Mouse (Mus musculus): Measurements from ENCODE around the gene Gosr2. TPM values are rescaled to one million over a fixed set of nuclear protein-coding genes. Genes with fewer than 3 reads are reported as not detected.

Gosr2 gene
- total and polyA plus RNA-seq, 3 experiments = 16.0 to 72.1 (median 69.2) TPM

- no peak for ATAC-seq (ENCODE audit: extremely low read depth, insufficient number of reproducible peaks, low FRiP score, poor library complexity, severe bottlenecking)
- no peaks in the 10 kb centered on the region for H3K27me3 ChIP-seq (ENCODE audit: insufficient read depth, low read length)
- H3K36me3 ChIP-seq (replicated peaks) = no peaks in the 10 kb centered on the region
- H3K4me1 ChIP-seq (ENCODE audit: insufficient read depth, low read depth, low read length) = no peaks in the 10 kb centered on the region
- no peak overlapping the region for H3K4me3 ChIP-seq (ENCODE audit: low read depth, low read length)
- TF ChIP-seq GATA2 (IDR thresholded peaks at IDR 0.05; ENCODE audit: borderline replicate concordance, low read depth, low read length) = no peak
- no peak for TF ChIP-seq CTCF (IDR thresholded peaks at IDR 0.05; ENCODE audit: low read depth, low read length)
- TF ChIP-seq TAL1 (conservative IDR thresholded peaks at IDR 0.05; ENCODE audit: low read depth, low read length) = no peak
- TF ChIP-seq GATA1 (IDR thresholded peaks at IDR 0.05; ENCODE audit: borderline replicate concordance, low read length) = no peak
- TF ChIP-seq POLR2AphosphoS5 (IDR thresholded peaks at IDR 0.05; ENCODE audit: insufficient replicate concordance, low read depth, low read length) = no peak
- H3K9me3 ChIP-seq (replicated peaks) = no peaks in the 10 kb centered on the region; the same call in 1 of the 2 replicates
- no peak for DNase-seq (ENCODE audit: low spot score)
Measured at GRCm38 (mm10) chr11:103647921-103648620, 49.6 kb downstream of the Gosr2 start.

- ATAC-seq (ENCODE audit: extremely low read depth, insufficient number of reproducible peaks, low FRiP score, poor library complexity, severe bottlenecking) (no peak), DNase-seq (ENCODE audit: low spot score) (no peak)
- TF ChIP-seq TAL1 (conservative IDR thresholded peaks at IDR 0.05; ENCODE audit: low read depth, low read length) (no peak), GATA1 (IDR thresholded peaks at IDR 0.05; ENCODE audit: borderline replicate concordance, low read length) (no peak), POLR2AphosphoS5 (IDR thresholded peaks at IDR 0.05; ENCODE audit: insufficient replicate concordance, low read depth, low read length) (no peak), GATA2 (IDR thresholded peaks at IDR 0.05; ENCODE audit: borderline replicate concordance, low read depth, low read length) (no peak), CTCF (IDR thresholded peaks at IDR 0.05; ENCODE audit: low read depth, low read length) (no peak)
- no peaks in the 10 kb centered on the region for H3K27me3 ChIP-seq (ENCODE audit: insufficient read depth, low read length)
- H3K9me3 ChIP-seq (replicated peaks) = no peaks in the 10 kb centered on the region; the same call in 1 of the 2 replicates
- H3K4me1 ChIP-seq (ENCODE audit: insufficient read depth, low read depth, low read length) = no peaks in the 10 kb centered on the region
- H3K36me3 ChIP-seq (replicated peaks) = no peaks in the 10 kb centered on the region
- H3K4me3 ChIP-seq (ENCODE audit: low read depth, low read length) = no peak overlapping the region
Measured at GRCm38 (mm10) chr11:103646301-103646700, 51.4 kb downstream of the Gosr2 start.

DNA sequence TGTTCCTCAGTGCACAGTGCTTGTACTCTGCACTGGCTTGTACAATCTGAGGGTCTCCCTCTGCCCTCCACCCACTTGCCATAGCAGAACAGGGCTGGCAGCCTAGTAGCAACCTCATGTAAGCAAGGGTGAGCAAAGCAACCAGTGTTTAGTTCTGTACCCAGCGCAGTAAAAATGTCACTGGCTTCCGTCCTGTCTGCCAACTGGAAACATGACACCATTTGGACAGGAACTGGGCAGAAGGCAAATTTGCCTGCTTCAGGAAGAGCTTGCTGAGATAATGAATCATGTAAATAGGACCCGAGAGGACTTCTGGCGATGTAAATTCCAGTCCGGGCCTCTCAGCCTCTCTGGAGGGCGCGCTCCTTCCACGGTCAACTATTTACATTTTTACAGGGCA is 52.0 kb downstream of the Gosr2 start:
- no peak for ATAC-seq (ENCODE audit: extremely low read depth, insufficient number of reproducible peaks, low FRiP score, poor library complexity, severe bottlenecking)
- no peak overlapping the region for H3K4me3 ChIP-seq (ENCODE audit: low read depth, low read length)
- no peaks in the 10 kb centered on the region for H3K27me3 ChIP-seq (ENCODE audit: insufficient read depth, low read length)
- H3K36me3 ChIP-seq (replicated peaks) = no peaks in the 10 kb centered on the region
- no peak for DNase-seq (ENCODE audit: low spot score)
- TF ChIP-seq GATA2 (IDR thresholded peaks at IDR 0.05; ENCODE audit: borderline replicate concordance, low read depth, low read length) = no peak
- TF ChIP-seq POLR2AphosphoS5 (IDR thresholded peaks at IDR 0.05; ENCODE audit: insufficient replicate concordance, low read depth, low read length) = no peak
- no peak for TF ChIP-seq GATA1 (IDR thresholded peaks at IDR 0.05; ENCODE audit: borderline replicate concordance, low read length)
- TF ChIP-seq TAL1 (conservative IDR thresholded peaks at IDR 0.05; ENCODE audit: low read depth, low read length) = no peak
- no peak for TF ChIP-seq CTCF (IDR thresholded peaks at IDR 0.05; ENCODE audit: low read depth, low read length)
- no peaks in the 10 kb centered on the region for H3K4me1 ChIP-seq (ENCODE audit: insufficient read depth, low read depth, low read length)
- no peaks in the 10 kb centered on the region; the same call in 1 of the 2 replicates for H3K9me3 ChIP-seq (replicated peaks)

DNA sequence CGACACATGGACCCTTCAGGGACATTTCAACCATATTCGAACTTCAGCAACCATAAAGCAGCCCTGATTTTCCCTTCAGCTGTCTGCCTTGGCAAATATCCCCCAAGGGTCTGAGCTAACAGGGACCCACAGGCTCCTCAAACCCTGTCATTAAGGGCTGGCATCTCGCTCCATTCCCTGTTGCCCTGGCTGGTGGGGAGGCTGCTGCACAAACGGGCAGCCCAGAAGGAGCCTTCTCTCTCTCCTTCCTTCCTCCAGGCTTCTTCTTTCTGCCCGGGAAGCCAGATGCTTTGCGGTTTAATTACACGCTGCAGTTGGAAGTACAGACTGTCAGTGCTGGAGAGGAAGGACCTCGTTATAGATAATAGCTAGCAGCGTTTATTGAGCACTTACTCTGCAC is 54.5 kb downstream of the Gosr2 start:
- ATAC-seq (ENCODE audit: extremely low read depth, insufficient number of reproducible peaks, low FRiP score, poor library complexity, severe bottlenecking) = no peak
- Histone ChIP-seq H3K9me3 (replicated peaks) (no peaks in the 10 kb centered on the region), H3K4me3 (ENCODE audit: low read depth, low read length) (no peak overlapping the region), H3K36me3 (replicated peaks) (no peaks in the 10 kb centered on the region), H3K27me3 (ENCODE audit: insufficient read depth, low read length) (peaks cover 2% of the 10 kb centered on the region), H3K4me1 (ENCODE audit: insufficient read depth, low read depth, low read length) (no peaks in the 10 kb centered on the region; the same call in 1 of the 2 replicates)
- no peak for DNase-seq (ENCODE audit: low spot score)
- TF ChIP-seq CTCF (IDR thresholded peaks at IDR 0.05; ENCODE audit: low read depth, low read length) (no peak), GATA1 (IDR thresholded peaks at IDR 0.05; ENCODE audit: borderline replicate concordance, low read length) (no peak), POLR2AphosphoS5 (IDR thresholded peaks at IDR 0.05; ENCODE audit: insufficient replicate concordance, low read depth, low read length) (no peak), GATA2 (IDR thresholded peaks at IDR 0.05; ENCODE audit: borderline replicate concordance, low read depth, low read length) (no peak), TAL1 (conservative IDR thresholded peaks at IDR 0.05; ENCODE audit: low read depth, low read length) (no peak)

DNA sequence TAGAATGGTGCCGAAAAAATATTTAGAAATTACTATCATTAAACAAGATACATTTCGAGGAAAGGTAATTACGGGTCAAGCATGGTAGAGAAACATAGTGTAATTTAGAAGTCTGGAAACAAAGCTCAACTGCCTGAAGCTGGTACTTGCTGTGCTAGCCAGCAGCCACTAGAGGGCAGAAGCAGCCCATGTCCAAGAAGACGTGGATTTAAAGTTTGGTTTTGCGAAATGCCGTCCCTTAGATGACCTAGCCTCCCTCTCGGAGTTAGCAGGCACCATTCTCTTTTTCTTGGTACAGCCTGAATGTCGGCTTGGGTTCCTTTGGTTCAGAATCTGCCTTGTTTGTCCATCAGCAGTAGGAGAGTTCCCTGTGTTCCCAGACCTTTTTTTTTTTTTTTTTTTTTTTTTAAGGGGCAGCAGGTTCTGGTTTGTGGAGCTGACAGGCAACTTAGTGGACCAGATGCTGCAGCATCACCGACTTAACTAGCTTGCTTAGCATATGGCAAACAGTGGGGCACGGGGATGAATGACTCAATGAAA is 58.2 kb downstream of the Gosr2 start:
- ATAC-seq (ENCODE audit: extremely low read depth, insufficient number of reproducible peaks, low FRiP score, poor library complexity, severe bottlenecking) = no peak
- no peaks in the 10 kb centered on the region; the same call in 1 of the 2 replicates for H3K4me1 ChIP-seq (ENCODE audit: insufficient read depth, low read depth, low read length)
- DNase-seq (ENCODE audit: low spot score) = peak; percentile 11
- H3K9me3 ChIP-seq (replicated peaks) = no peaks in the 10 kb centered on the region
- TF ChIP-seq CTCF (IDR thresholded peaks at IDR 0.05; ENCODE audit: low read depth, low read length) = peak; percentile 87
- TF ChIP-seq GATA2 (IDR thresholded peaks at IDR 0.05; ENCODE audit: borderline replicate concordance, low read depth, low read length) = no peak
- H3K27me3 ChIP-seq (ENCODE audit: insufficient read depth, low read length) = peaks cover 2% of the 10 kb centered on the region
- H3K4me3 ChIP-seq (ENCODE audit: low read depth, low read length) = no peak overlapping the region
- no peaks in the 10 kb centered on the region for H3K36me3 ChIP-seq (replicated peaks)

- ATAC-seq (ENCODE audit: extremely low read depth, insufficient number of reproducible peaks, low FRiP score, poor library complexity, severe bottlenecking) = no peak
Measured at GRCm38 (mm10) chr11:103638790-103639189, 58.9 kb downstream of the Gosr2 start, which contains the start of gene Lyzl6. Gene Lyzl6 (minus strand): TSS chr11:103638890.

More at GRCm38 (mm10) chr11:103638790-103639189, 58.9 kb downstream of the Gosr2 start, which contains the start of gene Lyzl6:
- DNase-seq (ENCODE audit: low spot score) = no peak
- no peak within 1 kb of the TSS for H3K4me3 ChIP-seq (ENCODE audit: low read depth, low read length)
- TF ChIP-seq TAL1 (conservative IDR thresholded peaks at IDR 0.05; ENCODE audit: low read depth, low read length) (no peak), CTCF (IDR thresholded peaks at IDR 0.05; ENCODE audit: low read depth, low read length) (no peak), POLR2AphosphoS5 (IDR thresholded peaks at IDR 0.05; ENCODE audit: insufficient replicate concordance, low read depth, low read length) (no peak), GATA1 (IDR thresholded peaks at IDR 0.05; ENCODE audit: borderline replicate concordance, low read length) (no peak), GATA2 (IDR thresholded peaks at IDR 0.05; ENCODE audit: borderline replicate concordance, low read depth, low read length) (no peak)
- H3K4me1 ChIP-seq (ENCODE audit: insufficient read depth, low read depth, low read length) = no peaks in the 10 kb centered on the region; the same call in 1 of the 2 replicates
- no peaks in the 10 kb centered on the region for H3K36me3 ChIP-seq (replicated peaks)
- H3K27me3 ChIP-seq (ENCODE audit: insufficient read depth, low read length) = peaks cover 2% of the 10 kb centered on the region
- H3K9me3 ChIP-seq (replicated peaks) = no peaks in the 10 kb centered on the region

All from G1E (cell line).